Mouse (Mus musculus): Measurements from ENCODE around the gene Glra2.
"Not testable (repeated sequence)": the region's sequence is repeated elsewhere in the genome, so short reads cannot be mapped to it uniquely, and the experiment has no call there.

Glra2 gene

GRCm38 (mm10) chrX:165326939-165327698 lies at the start of gene Glra2:
Gene Glra2, minus strand, starts transcription at chrX:165327393.
- peak in 1 of 2 experiments; percentile 1 for DNase-seq

- DNase-seq, result peak; percentile 70 to 78
Measured at GRCm38 (mm10) chrX:165362798-165363197, 35.6 kb upstream of the Glra2 start.

GRCm38 (mm10) chrX:165344611-165345010 lies 17.4 kb upstream of the Glra2 start:
- no peak for DNase-seq

DNA sequence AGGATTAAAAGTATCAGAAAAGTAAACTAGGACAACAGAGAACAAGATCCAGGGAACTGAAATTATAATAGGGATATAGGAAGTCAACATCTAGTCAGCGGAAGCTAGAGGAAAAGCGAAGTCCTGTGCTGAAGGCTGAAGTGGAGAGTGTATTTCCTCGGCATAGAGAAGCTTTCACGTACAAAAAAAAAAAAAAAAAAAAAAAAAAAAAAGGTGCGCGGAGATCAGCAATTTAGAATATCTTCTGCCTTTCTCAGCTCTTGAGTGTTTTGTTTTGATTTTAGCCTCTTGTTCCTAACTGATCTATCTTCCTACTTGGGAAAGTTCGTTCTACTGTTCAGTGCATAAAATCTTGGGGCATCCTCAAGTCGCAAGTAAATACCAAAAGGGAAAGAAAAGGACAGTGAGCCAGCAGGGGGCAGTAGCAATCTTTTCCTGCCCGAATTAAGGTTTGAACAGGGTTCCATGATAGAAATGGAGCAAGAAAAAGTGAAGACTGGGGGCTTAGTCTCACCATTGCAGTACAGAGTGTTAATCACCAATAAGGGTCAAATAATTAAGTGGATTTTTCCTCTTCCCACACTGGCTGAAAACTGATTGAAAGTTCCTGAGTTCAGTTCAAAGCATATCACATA lies 623 bp upstream of the Glra2 start:
- peak in 1 of 2 experiments; percentile 2 for DNase-seq

GRCm38 (mm10) chrX:165193550-165193949 lies 133.6 kb downstream of the Glra2 start:
- no peak for DNase-seq

GRCm38 (mm10) chrX:165191170-165191569 lies 136.0 kb downstream of the Glra2 start:
- no peak for DNase-seq

GRCm38 (mm10) chrX:165182948-165183347 lies 144.2 kb downstream of the Glra2 start:
- not testable (repeated sequence) for DNase-seq

DNA sequence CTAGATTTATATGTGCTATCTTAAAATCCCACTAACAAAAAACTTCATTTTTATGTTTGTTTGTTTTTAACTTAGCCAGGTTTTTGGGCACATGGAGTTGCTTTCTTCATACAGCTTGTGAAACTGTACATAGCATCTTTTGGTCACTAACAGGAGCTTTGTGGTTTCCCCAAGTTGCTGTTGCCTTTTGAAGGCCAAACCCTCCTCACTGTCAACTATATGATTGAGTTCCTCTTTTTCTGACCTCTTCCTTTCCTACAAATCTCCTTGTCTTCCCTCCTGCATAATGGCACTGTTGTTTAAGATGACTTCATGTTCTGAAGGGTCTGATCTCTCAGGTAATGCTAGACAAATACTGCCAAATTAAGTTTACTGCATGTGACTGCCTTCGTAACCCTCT lies 170.6 kb downstream of the Glra2 start:
- no peak for DNase-seq

DNA sequence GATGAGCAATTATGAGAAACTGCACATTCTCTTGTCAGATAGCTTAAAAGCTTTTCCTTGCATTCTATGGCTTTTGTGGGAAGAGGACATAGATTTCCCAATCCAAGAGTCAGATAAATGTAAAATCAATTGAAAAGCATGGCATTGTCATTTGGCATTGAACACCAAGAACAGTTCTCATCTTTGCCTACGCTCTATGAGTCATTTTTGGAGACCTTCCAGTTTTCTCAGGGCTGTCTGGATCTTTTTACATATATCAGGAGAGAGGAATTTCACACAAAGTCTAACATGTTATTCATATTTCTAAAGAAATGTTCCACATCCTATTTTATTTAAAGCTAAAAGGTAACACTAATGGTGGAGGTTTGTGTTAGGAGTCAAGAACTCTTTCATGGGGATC lies 223.0 kb downstream of the Glra2 start:
- DNase-seq, result no peak

Data from kidney, postnatal 25 days (tissue).